Mouse (Mus musculus): ENCODE measurements around the gene Zp3.

DNA sequence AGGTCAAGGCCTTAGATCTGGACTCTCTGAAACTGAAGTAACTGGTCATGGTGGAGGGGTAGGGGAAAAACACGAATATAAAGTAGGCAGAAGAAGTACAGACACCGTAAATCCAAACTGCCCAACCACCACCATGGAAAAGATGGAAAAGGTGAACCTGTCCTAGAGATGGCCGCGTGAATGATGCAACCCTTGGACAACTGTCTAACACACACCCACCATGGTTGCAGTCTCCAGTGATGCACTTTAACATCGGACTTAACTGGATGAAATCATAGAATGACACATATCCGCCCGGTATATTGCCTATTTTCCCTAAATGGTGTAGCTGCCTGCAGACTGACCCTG is 44.7 kb upstream of the Zp3 start:
- no peak for TF ChIP-seq SRF (IDR thresholded peaks at IDR 0.05; ENCODE audit: control insufficient read depth, insufficient read length, low read depth)
- no peak for TF ChIP-seq REST (IDR thresholded peaks at IDR 0.05; ENCODE audit: insufficient read depth, insufficient read length)
- no peak for TF ChIP-seq USF1 (IDR thresholded peaks at IDR 0.05; ENCODE audit: low read depth)
- no peak for TF ChIP-seq POLR2AphosphoS2 (IDR thresholded peaks at IDR 0.05; ENCODE audit: insufficient read length, low read depth)
- TF ChIP-seq E2F4 (IDR thresholded peaks at IDR 0.05; ENCODE audit: insufficient read depth), result no peak
- TF ChIP-seq POLR2A (IDR thresholded peaks at IDR 0.05; ENCODE audit: insufficient read length, low read depth), result no peak
